Mouse (Mus musculus) right cerebral cortex, adult 2 months (tissue): ENCODE measurements around the gene Zcchc7.
A peak's percentile ranks its signal among the peaks of the same experiment; 100 is the strongest.

Source experiments
- DNase-seq, 2 experiments: peaks; one replicate each; pipeline ENCODE4 v3.0.0; 2021 to 2022; ENCODE audit warnings: low spot score in 2 of 2

The Zcchc7 gene

GRCm38 (mm10) chr4:44963156-44963555, 207.5 kb downstream of the Zcchc7 start:
- no peak for DNase-seq

- DNase-seq: no peak
These were observed 209.5 kb downstream of the Zcchc7 start for GRCm38 (mm10) chr4:44965175-44965574.

GRCm38 (mm10) chr4:44965736-44966135, 210.1 kb downstream of the Zcchc7 start:
- DNase-seq: no peak

- DNase-seq: no peak
These were observed 211.7 kb downstream of the Zcchc7 start for GRCm38 (mm10) chr4:44967402-44967801.

GRCm38 (mm10) chr4:44970056-44970455, 214.4 kb downstream of the Zcchc7 start:
- no peak for DNase-seq

GRCm38 (mm10) chr4:44970612-44971110, 215.0 kb downstream of the Zcchc7 start:
- DNase-seq: peak; percentile 44 to 55

GRCm38 (mm10) chr4:44973450-44973849, 217.8 kb downstream of the Zcchc7 start:
- DNase-seq: peak; percentile 93 to 95

GRCm38 (mm10) chr4:44973871-44974270, 218.2 kb downstream of the Zcchc7 start:
- no peak for DNase-seq

- no peak for DNase-seq
These were observed 218.7 kb downstream of the Zcchc7 start for GRCm38 (mm10) chr4:44974331-44974730.

GRCm38 (mm10) chr4:44976026-44976615, 220.4 kb downstream of the Zcchc7 start:
- DNase-seq: no peak

GRCm38 (mm10) chr4:44976921-44977710, 221.4 kb downstream of the Zcchc7 start:
- DNase-seq: no peak

GRCm38 (mm10) chr4:44978175-44978574, 222.5 kb downstream of the Zcchc7 start:
- DNase-seq: no peak

GRCm38 (mm10) chr4:44979794-44980338, 224.2 kb downstream of the Zcchc7 start:
- DNase-seq: no peak

- DNase-seq: peak; percentile 67 to 80
These were observed 225.8 kb downstream of the Zcchc7 start, which contains the start of gene Grhpr for GRCm38 (mm10) chr4:44981280-44981973. Gene Grhpr (plus strand): TSS chr4:44981395.
